Comparison of ENCODE assay signal across 8 mouse cellular contexts in the genomic region with DNA sequence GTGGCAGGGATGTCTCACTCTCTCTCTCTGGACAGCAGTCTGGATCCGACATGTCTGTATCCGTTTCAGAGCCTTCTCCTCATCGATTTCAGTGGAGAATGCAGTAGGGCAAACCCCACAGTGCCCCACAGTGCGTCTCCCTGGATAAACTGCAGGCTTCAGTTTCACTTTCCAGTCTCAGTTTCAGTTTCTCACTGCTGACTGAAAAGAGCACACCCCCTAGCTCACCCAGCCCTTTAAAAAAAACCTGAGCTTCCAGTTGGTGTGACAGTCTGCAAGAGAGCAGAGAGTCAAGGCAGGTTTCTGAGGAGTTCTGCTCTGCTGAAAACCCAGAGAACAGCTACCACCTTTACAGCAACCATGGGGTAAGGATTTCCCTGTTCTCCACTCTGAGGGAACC. TPM values are rescaled to one million over a fixed set of nuclear protein-coding genes. Genes with fewer than 3 reads are reported as not detected.
DNase-seq lines count a peak whose midpoint lies in the region; ATAC-seq lines count a peak whose summit lies in the region.

A gene (minus strand): TSS at position 121 of the 400 bp plus-strand sequence.
A gene (plus strand): TSS at position 249 of the 400 bp plus-strand sequence.

- H3K9ac ChIP-seq in embryonic facial prominence, embryonic 12.5 days: no peak within 1 kb of the TSS
- no peak within 1 kb of the TSS for H3K9ac ChIP-seq in heart, embryonic 15.5 days
- H3K9ac ChIP-seq in lung, embryonic 15.5 days: no peak within 1 kb of the TSS
- H3K9ac ChIP-seq in midbrain, embryonic 14.5 days (replicated peaks; ENCODE audit: low read length): no peak within 1 kb of the TSS
- no peak within 1 kb of the TSS for H3K9ac ChIP-seq in forebrain, embryonic 13.5 days

- H3K27me3 ChIP-seq in embryonic facial prominence, embryonic 12.5 days: 0 out of 2 replicates have a peak, but pooled peaks cover 6% of the 10 kb centered on the region
- H3K27me3 ChIP-seq in embryonic facial prominence, embryonic 10.5 days (replicated peaks; ENCODE audit: low read depth, poor library complexity, severe bottlenecking): no peaks in the 10 kb centered on the region
- no peaks in the 10 kb centered on the region for H3K27me3 ChIP-seq in heart, embryonic 15.5 days
- H3K27me3 ChIP-seq in lung, embryonic 15.5 days: peaks cover 3% of the 10 kb centered on the region; the same call in 1 of the 2 replicates
- no peaks in the 10 kb centered on the region for H3K27me3 ChIP-seq in midbrain, embryonic 14.5 days (ENCODE audit: control insufficient read depth, insufficient read depth, low read length)
- H3K27me3 ChIP-seq in forebrain, embryonic 13.5 days: no peaks in the 10 kb centered on the region

- WGBS in embryonic facial prominence, embryonic 12.5 days: 43% methylated on average over 4 of the region's 4 CpGs
- WGBS in embryonic facial prominence, embryonic 10.5 days: 60% methylated on average over 4 of the region's 4 CpGs
- WGBS in heart, embryonic 15.5 days: 18% methylated on average over 4 of the region's 4 CpGs
- 38% methylated on average over 4 of the region's 4 CpGs for WGBS in lung, embryonic 15.5 days
- 62% methylated on average over 4 of the region's 4 CpGs for WGBS in midbrain, embryonic 14.5 days
- 67% methylated on average over 4 of the region's 4 CpGs for WGBS in forebrain, embryonic 13.5 days

- no peaks in the 10 kb centered on the region for H3K36me3 ChIP-seq in embryonic facial prominence, embryonic 12.5 days
- no peaks in the 10 kb centered on the region for H3K36me3 ChIP-seq in embryonic facial prominence, embryonic 10.5 days (replicated peaks)
- H3K36me3 ChIP-seq in heart, embryonic 15.5 days: no peaks in the 10 kb centered on the region
- H3K36me3 ChIP-seq in lung, embryonic 15.5 days: no peaks in the 10 kb centered on the region
- no peaks in the 10 kb centered on the region for H3K36me3 ChIP-seq in midbrain, embryonic 14.5 days (ENCODE audit: control insufficient read depth, insufficient read depth, low read length)
- no peaks in the 10 kb centered on the region for H3K36me3 ChIP-seq in forebrain, embryonic 13.5 days (ENCODE audit: poor library complexity, severe bottlenecking)

- no peak for DNase-seq in embryonic facial prominence, embryonic 10.5 days (ENCODE audit: low spot score)
- no peak for DNase-seq in midbrain, embryonic 14.5 days
- no peak for DNase-seq in urinary bladder, postnatal 10 days (ENCODE audit: low spot score)

- H3K4me3 ChIP-seq in embryonic facial prominence, embryonic 12.5 days: no peak within 1 kb of the TSS
- no peak within 1 kb of the TSS for H3K4me3 ChIP-seq in embryonic facial prominence, embryonic 10.5 days
- H3K4me3 ChIP-seq in heart, embryonic 15.5 days: peak within 1 kb of the TSS; percentile 14
- H3K4me3 ChIP-seq in lung, embryonic 15.5 days: no peak within 1 kb of the TSS
- H3K4me3 ChIP-seq in midbrain, embryonic 14.5 days (replicated peaks; ENCODE audit: low read depth, low read length): no peak within 1 kb of the TSS
- H3K4me3 ChIP-seq in forebrain, embryonic 13.5 days: no peak within 1 kb of the TSS

- 0 out of 2 replicates have a peak within 1 kb of the TSS, but pooled peaks have one; percentile 17 for H3K4me2 ChIP-seq in embryonic facial prominence, embryonic 12.5 days (replicated peaks)
- H3K4me2 ChIP-seq in heart, embryonic 15.5 days: peak within 1 kb of the TSS; percentile 39
- peak within 1 kb of the TSS; percentile 24; the same call in 1 of the 2 replicates for H3K4me2 ChIP-seq in lung, embryonic 15.5 days
- H3K4me2 ChIP-seq in midbrain, embryonic 14.5 days (ENCODE audit: low read length): no peak within 1 kb of the TSS
- H3K4me2 ChIP-seq in forebrain, embryonic 13.5 days: no peak within 1 kb of the TSS

- peaks cover 6% of the 10 kb centered on the region; the same call in 1 of the 2 replicates for H3K4me1 ChIP-seq in embryonic facial prominence, embryonic 12.5 days
- H3K4me1 ChIP-seq in embryonic facial prominence, embryonic 10.5 days: peaks cover 6% of the 10 kb centered on the region; the same call in 1 of the 2 replicates
- H3K4me1 ChIP-seq in heart, embryonic 15.5 days (replicated peaks): peaks cover 3% of the 10 kb centered on the region; the same call in 1 of the 2 replicates
- no peaks in the 10 kb centered on the region for H3K4me1 ChIP-seq in lung, embryonic 15.5 days
- H3K4me1 ChIP-seq in midbrain, embryonic 14.5 days (ENCODE audit: control insufficient read depth, insufficient read depth, low read length): no peaks in the 10 kb centered on the region
- no peaks in the 10 kb centered on the region for H3K4me1 ChIP-seq in forebrain, embryonic 13.5 days

- no peaks in the 10 kb centered on the region for H3K9me3 ChIP-seq in embryonic facial prominence, embryonic 12.5 days
- no peaks in the 10 kb centered on the region for H3K9me3 ChIP-seq in embryonic facial prominence, embryonic 10.5 days
- H3K9me3 ChIP-seq in heart, embryonic 15.5 days (replicated peaks): no peaks in the 10 kb centered on the region
- H3K9me3 ChIP-seq in lung, embryonic 15.5 days: no peaks in the 10 kb centered on the region
- H3K9me3 ChIP-seq in midbrain, embryonic 14.5 days (ENCODE audit: control insufficient read depth, low read length): no peaks in the 10 kb centered on the region
- H3K9me3 ChIP-seq in forebrain, embryonic 13.5 days (replicated peaks): no peaks in the 10 kb centered on the region

- ATAC-seq in embryonic facial prominence, embryonic 12.5 days (ENCODE audit: insufficient number of reproducible peaks, insufficient read depth, low FRiP score, low TSS enrichment): no peak
- ATAC-seq in CD4-positive, CD25-positive, alpha-beta regulatory T cell, adult 4 months: peak; percentile 98
- no peak for ATAC-seq in heart, embryonic 15.5 days (replicated peaks; ENCODE audit: insufficient number of reproducible peaks, insufficient read depth, low FRiP score, low read depth)
- no peak for ATAC-seq in lung, embryonic 15.5 days (ENCODE audit: borderline replicate concordance, extremely low read depth, low FRiP score, low TSS enrichment)
- no peak for ATAC-seq in midbrain, embryonic 14.5 days (ENCODE audit: low FRiP score, low TSS enrichment)
- ATAC-seq in forebrain, embryonic 13.5 days: no peak

- no peak within 1 kb of the TSS for H3K27ac ChIP-seq in embryonic facial prominence, embryonic 12.5 days
- H3K27ac ChIP-seq in embryonic facial prominence, embryonic 10.5 days (replicated peaks): no peak within 1 kb of the TSS
- H3K27ac ChIP-seq in heart, embryonic 15.5 days: no peak within 1 kb of the TSS
- no peak within 1 kb of the TSS for H3K27ac ChIP-seq in lung, embryonic 15.5 days
- H3K27ac ChIP-seq in midbrain, embryonic 14.5 days (replicated peaks; ENCODE audit: low read depth, low read length): no peak within 1 kb of the TSS
- H3K27ac ChIP-seq in forebrain, embryonic 13.5 days: no peak within 1 kb of the TSS

RNA-seq across cellular contexts. Expression of the first gene that starts in this region (rescaled TPM):
- 0.40 TPM in 1 of 2 replicates, not detected in the other for polyA plus RNA-seq in embryonic facial prominence, embryonic 12.5 days (2016; fragmentation: Nextera tagmentation; extraction: Ambion mirVana)
- 0.05 TPM in 1 of 2 replicates, not detected in the other for polyA plus RNA-seq in embryonic facial prominence, embryonic 10.5 days (2016; fragmentation: Nextera tagmentation; extraction: Ambion mirVana)
- polyA plus RNA-seq in CD4-positive, CD25-positive, alpha-beta regulatory T cell, adult 4 months (2017; shearing (Covaris generic)): 1 to 10 TPM; 1.8 to 2.1 TPM
- 1.1 and 1.3 TPM in 2 replicates for polyA plus RNA-seq in heart, embryonic 15.5 days (2015; fragmentation: Nextera tagmentation; extraction: Ambion mirVana)
- polyA plus RNA-seq in lung, embryonic 15.5 days (2015; fragmentation: Nextera tagmentation; extraction: Ambion mirVana): 0.07 and 0.08 TPM in 2 replicates
- polyA plus RNA-seq in midbrain, embryonic 14.5 days (2014; fragmentation: Nextera tagmentation; extraction: Ambion mirVana): 0.30 and 0.55 TPM in 2 replicates
- 0.05 and 0.08 TPM in 2 replicates for polyA plus RNA-seq in forebrain, embryonic 13.5 days (2015; fragmentation: Nextera tagmentation; extraction: Ambion mirVana)

RNA-seq across cellular contexts. Expression of the second gene that starts in this region (rescaled TPM):
- polyA plus RNA-seq in embryonic facial prominence, embryonic 12.5 days (2016; fragmentation: Nextera tagmentation; extraction: Ambion mirVana): 0.50 and 0.53 TPM in 2 replicates
- 0.16 and 0.26 TPM in 2 replicates for polyA plus RNA-seq in embryonic facial prominence, embryonic 10.5 days (2016; fragmentation: Nextera tagmentation; extraction: Ambion mirVana)
- 10 to 100 TPM; 60.3 to 70.1 TPM for polyA plus RNA-seq in CD4-positive, CD25-positive, alpha-beta regulatory T cell, adult 4 months (2017; shearing (Covaris generic))
- polyA plus RNA-seq in heart, embryonic 15.5 days (2015; fragmentation: Nextera tagmentation; extraction: Ambion mirVana): 0.76 and 1.7 TPM in 2 replicates
- polyA plus RNA-seq in lung, embryonic 15.5 days (2015; fragmentation: Nextera tagmentation; extraction: Ambion mirVana): 0.29 and 0.62 TPM in 2 replicates
- 0.16 and 3.5 TPM in 2 replicates for polyA plus RNA-seq in midbrain, embryonic 14.5 days (2014; fragmentation: Nextera tagmentation; extraction: Ambion mirVana)
- polyA plus RNA-seq in forebrain, embryonic 13.5 days (2015; fragmentation: Nextera tagmentation; extraction: Ambion mirVana): 0.17 TPM in 1 of 2 replicates, not detected in the other

Comparison
In these comparisons a context has a peak if more than half of its experiments do, and no peak if none do; other contexts are left out.
1. RNA of the second gene that starts in this region (polyA plus RNA-seq): 60.3 to 70.1 TPM in CD4-positive, CD25-positive, alpha-beta regulatory T cell, adult 4 months; 0.16 to 3.5 TPM in midbrain, embryonic 14.5 days, 0.76 to 1.7 TPM in heart, embryonic 15.5 days, 0.29 to 0.62 TPM in lung, embryonic 15.5 days, 0.50 to 0.53 TPM in embryonic facial prominence, embryonic 12.5 days, 0.16 to 0.26 TPM in embryonic facial prominence, embryonic 10.5 days and 0.17 TPM in forebrain, embryonic 13.5 days; every median in the first group is over 10 times any median in the second.
2. H3K4me2 ChIP-seq: peak in embryonic facial prominence, embryonic 12.5 days (single experiment), heart, embryonic 15.5 days (single experiment) and lung, embryonic 15.5 days (single experiment); none in midbrain, embryonic 14.5 days (single experiment) and forebrain, embryonic 13.5 days (single experiment).